Mouse (Mus musculus) brain, embryonic 14.5 days (tissue): Measurements from ENCODE around the gene Rhbdf2. TPM values are rescaled to one million over a fixed set of nuclear protein-coding genes. Genes with fewer than 3 reads are reported as not detected.

Source experiments
- DNase-seq: peaks from one replicate; pipeline ENCODE4 v3.0.0-alpha.2; 2011; ENCODE audit warnings: low read depth
- CTCF ChIP-seq: fragments of 200-500 bp; IDR thresholded peaks from 2 replicates; pipeline ENCODE4 v1.5.1; 2012; ENCODE audit warnings: inconsistent platforms, mild to moderate bottlenecking, moderate library complexity, borderline replicate concordance; ENCODE audit not compliant: insufficient read depth, insufficient read length; ENCODE audit errors: extremely low read depth
- POLR2A ChIP-seq: fragments of 200-500 bp; IDR thresholded peaks from 2 replicates; pipeline ENCODE4 v1.6.1; 2012; ENCODE audit warnings: mild to moderate bottlenecking, inconsistent platforms, borderline replicate concordance; ENCODE audit not compliant: poor library complexity, insufficient read depth, insufficient read length, severe bottlenecking; ENCODE audit errors: extremely low read depth
- polyA plus RNA-seq: library from polyadenylated mRNA; depleted of rRNA; stranded (reverse); fragments of >200 nt; gene quantifications from 2 replicates; pipeline ENCODE4 v1.2.3, GENCODE M21; 2012

Rhbdf2 gene
- polyA plus RNA-seq, 1 experiment, result 2.3 TPM

DNA sequence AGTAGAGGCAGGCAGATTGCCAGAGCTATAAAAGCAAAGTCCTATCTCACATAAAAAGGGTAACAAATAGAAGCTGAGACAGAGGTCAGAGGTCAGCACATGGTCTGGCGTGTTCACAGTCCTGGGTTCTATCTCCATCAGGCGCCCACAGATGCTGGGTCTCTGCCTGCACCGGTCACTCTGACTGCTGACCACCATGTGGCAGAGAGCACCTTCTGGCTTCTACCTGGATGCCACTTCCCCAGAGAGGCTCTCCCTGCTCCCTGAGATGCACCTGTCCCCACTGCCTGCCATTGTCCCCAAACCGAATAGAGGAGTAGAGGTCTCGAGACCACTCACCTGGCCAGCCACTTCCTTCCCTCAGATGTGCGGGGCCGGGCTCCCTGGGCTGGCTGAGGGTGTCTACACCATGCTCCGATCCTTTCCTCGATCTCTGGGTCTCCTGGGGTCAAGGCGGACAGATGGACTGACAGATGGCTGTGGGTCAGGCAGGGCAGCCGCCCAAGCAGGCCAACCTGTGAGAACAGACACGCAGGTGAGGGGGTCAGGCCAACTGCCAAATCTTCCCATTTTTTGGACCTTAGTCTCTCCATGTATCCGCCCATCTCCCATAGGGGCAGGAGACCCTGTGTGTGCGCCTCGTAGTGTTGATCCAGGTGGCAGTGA is 16.7 kb downstream of the Rhbdf2 start:
- no peak for TF ChIP-seq POLR2A
- no peak for DNase-seq

- no peak for DNase-seq
- no peak for TF ChIP-seq POLR2A
- TF ChIP-seq CTCF, result no peak
These were observed 19.1 kb downstream of the Rhbdf2 start for GRCm38 (mm10) chr11:116607717-116608116.

- DNase-seq, result no peak
- TF ChIP-seq POLR2A (no peak), CTCF (no peak)
These were observed 22.7 kb downstream of the Rhbdf2 start for GRCm38 (mm10) chr11:116604097-116604496.

DNA sequence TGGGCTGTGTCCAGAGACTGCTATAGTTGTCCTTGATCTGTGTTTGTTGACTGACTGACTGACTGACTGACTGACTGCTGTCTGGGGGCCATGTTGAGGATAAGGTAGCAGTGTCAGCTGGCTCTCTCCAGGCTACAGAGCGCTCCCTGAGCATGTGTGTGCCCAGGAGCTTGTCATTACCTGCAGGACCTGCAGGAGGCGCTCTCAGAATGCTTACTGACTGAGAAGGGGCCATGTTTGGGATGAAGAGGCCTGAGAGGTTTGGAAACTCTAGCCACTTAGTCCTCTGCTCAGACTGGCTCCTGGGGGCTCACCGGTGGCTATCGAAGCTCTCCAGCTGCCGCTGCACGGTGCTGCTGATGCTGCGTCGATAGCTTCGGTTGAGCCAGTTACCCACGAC is 23.5 kb downstream of the Rhbdf2 start:
- DNase-seq, result no peak
- TF ChIP-seq POLR2A (no peak), CTCF (peak; percentile 37)

DNA sequence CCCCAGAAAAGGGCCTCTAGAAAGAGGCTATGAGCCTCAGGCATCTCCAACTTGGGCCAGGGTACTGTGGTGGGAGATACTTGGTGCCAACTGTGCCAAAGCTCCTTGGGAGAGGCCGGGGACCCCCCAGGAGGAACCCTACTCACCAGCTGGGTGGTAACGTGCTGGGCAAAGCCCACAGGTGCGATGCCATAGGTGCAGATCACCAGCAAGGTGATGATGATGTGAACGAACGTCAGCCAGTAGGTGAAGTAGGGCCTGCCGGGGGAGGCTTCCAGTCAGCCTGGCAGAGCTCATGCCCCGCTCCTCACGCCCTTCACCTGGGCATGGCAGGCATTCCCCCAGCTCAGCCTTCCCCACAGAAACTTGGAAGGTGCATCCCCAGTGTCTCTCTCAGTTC is 24.8 kb downstream of the Rhbdf2 start:
- TF ChIP-seq POLR2A (no peak), CTCF (no peak)
- no peak for DNase-seq

DNA sequence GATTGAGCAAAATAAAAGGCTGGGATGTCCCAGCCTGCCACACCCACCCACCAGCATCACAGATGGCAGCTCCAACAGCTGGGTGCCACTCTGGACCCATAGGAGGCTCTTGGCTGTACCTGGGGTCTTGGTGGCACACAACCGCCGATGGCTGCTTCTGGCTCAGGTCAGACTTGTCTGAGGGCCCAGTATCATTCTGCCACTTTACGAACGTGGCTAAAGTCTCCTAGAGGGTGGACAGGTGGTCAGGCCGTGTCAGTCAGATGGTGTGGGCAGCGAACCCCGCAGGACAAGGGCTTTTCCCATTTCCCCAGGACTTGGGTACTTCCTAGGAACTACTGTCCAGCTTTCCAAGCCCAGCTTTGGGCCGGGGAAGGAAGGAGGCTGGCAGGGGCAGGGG is 25.7 kb downstream of the Rhbdf2 start:
- TF ChIP-seq POLR2A (no peak), CTCF (no peak)
- DNase-seq, result no peak

- TF ChIP-seq CTCF, result no peak
- no peak for TF ChIP-seq POLR2A
- DNase-seq, result no peak
These were observed 27.6 kb downstream of the Rhbdf2 start for GRCm38 (mm10) chr11:116599230-116599629.

GRCm38 (mm10) chr11:116598193-116598592 is 28.6 kb downstream of the Rhbdf2 start:
- peak; percentile 31 for DNase-seq
- TF ChIP-seq POLR2A (no peak), CTCF (no peak)

DNA sequence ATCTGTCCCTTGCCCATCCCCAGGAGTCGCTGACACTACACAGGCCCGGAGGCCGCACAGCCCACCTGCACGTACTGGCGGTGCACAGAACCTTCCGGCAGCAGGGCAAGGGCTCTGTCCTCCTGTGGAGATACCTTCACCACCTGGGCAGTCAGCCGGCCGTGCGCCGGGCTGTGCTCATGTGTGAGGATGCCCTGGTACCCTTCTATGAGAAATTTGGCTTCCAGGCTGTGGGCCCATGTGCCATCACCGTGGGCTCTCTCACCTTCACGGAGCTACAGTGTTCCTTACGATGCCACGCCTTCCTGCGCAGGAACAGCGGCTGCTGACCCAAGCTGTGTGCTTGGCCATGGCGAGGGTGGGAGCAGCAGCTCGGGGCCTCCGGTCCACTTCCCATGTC is 30.1 kb downstream of the Rhbdf2 start:
- DNase-seq, result no peak
- TF ChIP-seq POLR2A (no peak), CTCF (no peak)

DNA sequence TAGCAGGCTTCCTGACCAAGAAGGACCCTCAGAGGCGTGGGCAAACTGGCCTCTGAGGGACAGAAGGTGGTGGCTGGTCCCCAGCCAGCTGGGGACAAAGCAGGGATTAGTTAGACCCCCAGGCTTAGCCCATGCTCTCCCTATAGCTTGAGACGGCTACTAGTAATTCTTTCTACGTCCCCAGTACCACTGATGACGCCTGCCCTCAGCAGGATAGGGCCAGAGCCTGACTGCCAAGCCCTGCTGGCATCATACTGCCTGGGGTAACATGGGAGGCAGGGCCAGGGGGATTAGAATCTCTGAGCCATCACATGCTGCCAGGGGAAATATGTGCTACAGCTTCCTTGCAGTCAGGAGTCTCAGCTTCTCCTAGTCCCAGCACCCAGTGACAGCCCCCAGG is 33.5 kb downstream of the Rhbdf2 start:
- DNase-seq, result peak; percentile 58
- TF ChIP-seq POLR2A, result no peak
- TF ChIP-seq CTCF, result no peak

DNA sequence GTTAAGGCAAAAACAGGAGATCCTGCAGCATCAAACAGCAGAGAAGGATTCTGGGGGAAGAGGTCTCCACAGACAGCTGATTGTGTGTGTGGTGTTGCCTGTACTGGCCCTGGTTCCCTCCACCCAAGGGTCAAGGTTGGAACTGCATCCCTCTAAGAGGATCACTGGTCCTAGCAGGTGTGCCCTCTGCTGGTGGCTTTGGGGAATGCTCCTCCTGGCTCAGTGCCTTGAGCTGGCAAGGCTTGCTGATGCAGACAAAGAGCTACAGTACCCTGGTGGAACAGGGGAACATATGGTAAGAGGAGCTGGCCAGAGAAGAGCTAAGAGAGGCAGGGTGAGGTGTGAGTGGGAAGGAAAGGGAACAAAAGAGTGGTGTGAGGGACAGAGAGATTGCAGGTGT is 34.4 kb downstream of the Rhbdf2 start:
- peak; percentile 96 for DNase-seq

GRCm38 (mm10) chr11:116591621-116592020 is 35.2 kb downstream of the Rhbdf2 start:
- DNase-seq, result no peak
- no peak for TF ChIP-seq POLR2A
- TF ChIP-seq CTCF, result no peak

More for the DNA sequence above, 34.4 kb downstream of the Rhbdf2 start:
- TF ChIP-seq POLR2A (no peak), CTCF (peak; percentile 99)
